Mouse (Mus musculus): ENCODE data around the gene Aff1.

DNA sequence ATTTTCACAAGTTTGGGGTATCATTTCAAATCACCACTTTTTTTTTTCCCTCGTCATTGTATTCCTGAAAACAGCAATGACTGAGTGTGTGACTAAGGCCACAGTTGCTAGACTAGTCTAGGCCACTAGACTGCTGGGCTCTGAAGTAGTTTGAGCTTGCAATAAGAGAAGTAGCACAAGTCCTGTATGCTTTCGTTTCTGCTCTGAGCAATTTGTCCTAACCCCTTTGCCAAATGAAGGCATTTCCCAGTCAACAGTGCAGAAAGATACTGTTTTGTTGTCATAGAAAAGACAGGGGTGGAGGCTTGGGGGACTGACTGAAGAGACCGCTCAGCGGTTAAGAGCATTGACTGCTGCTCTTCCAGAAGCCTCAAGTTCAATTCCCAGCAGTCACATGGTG lies 29.3 kb downstream of the Aff1 start:
- no peak for TF ChIP-seq CTCF (IDR thresholded peaks at IDR 0.05)
- TF ChIP-seq POLR2A (IDR thresholded peaks at IDR 0.05; ENCODE audit: insufficient read depth, low read depth, low read length): no peak
- TF ChIP-seq EP300 (IDR thresholded peaks at IDR 0.05; ENCODE audit: insufficient read depth, low read depth, low read length): no peak
